Mouse (Mus musculus): ENCODE data around the gene Tmub1.

Gene Tmub1

GRCm38 (mm10) chr5:24447624-24448298, at the start of gene Tmub1:
Gene Tmub1, minus strand, starts transcription at chr5:24447854.
- peak; percentile 91 to 93 for DNase-seq

DNA sequence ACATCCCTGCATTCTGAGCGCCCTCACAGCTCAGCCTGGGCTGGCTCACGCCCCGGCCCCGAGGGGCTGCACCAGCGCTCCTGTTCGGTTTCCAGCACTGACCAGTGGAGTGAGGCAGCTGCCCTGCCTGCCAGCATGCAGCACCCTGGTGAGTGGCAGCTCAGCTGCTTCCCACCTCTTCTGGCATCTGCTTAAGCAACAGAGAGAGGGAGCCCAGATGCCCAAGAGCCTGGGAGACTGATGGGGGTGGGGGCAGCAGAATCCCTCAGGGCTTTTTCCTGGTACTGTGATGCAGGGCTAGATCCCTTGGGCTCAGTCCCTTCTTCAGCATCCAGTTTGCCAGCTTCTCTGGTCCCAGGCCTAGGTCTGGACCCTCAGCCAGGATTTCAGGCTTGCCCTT, 49.1 kb upstream of the Tmub1 start:
- DNase-seq = no peak

GRCm38 (mm10) chr5:24495019-24495418, 47.4 kb upstream of the Tmub1 start:
- DNase-seq = no peak

GRCm38 (mm10) chr5:24492546-24493285, 45.1 kb upstream of the Tmub1 start:
- no peak for DNase-seq

DNA sequence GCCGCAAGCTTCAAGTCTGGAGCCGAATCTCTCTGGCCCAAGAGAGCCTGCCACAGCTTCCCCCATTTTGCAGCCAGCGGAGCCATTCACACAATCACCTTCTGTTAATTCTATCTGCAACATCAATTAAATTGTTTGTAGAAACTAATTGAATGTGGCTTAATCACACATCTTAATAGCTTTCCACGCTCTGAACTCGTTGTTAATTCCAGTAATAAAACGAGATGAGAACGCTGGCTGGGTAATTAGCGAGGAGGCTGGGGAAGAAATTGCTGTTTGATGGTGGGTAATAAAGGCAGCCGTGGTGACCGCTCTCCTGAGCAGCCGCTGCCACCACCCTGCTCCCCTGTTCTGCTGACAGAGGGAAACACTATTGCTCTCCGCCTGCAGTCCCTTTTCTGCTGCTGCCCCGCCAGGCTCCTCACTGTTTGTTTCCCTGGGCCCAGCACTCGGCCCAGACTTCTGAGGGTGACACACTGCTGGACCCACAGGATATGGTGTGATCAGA, 42.8 kb upstream of the Tmub1 start:
- DNase-seq = no peak

GRCm38 (mm10) chr5:24486738-24487137, 39.1 kb upstream of the Tmub1 start:
- no peak for DNase-seq

DNA sequence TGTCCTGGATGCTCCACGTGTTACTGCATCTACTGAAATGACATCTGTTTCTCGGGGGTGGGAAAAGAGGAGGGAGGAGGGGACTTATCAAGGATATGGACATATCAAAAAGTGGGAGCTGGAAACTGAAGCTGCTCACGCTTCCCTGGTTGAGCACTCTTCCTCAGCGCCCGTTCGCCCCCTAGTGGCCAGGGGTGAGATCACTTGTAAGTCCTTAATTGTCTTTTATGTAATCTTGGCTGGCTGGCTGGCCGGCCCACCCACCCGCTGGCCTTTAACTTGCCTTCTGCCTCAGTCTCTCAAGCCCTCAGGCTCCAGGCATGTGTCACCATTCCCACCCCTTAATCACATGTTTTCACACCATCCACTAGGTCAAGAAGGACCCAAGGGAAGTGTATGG, 38.4 kb upstream of the Tmub1 start:
- DNase-seq = peak; percentile 90 to 95

DNA sequence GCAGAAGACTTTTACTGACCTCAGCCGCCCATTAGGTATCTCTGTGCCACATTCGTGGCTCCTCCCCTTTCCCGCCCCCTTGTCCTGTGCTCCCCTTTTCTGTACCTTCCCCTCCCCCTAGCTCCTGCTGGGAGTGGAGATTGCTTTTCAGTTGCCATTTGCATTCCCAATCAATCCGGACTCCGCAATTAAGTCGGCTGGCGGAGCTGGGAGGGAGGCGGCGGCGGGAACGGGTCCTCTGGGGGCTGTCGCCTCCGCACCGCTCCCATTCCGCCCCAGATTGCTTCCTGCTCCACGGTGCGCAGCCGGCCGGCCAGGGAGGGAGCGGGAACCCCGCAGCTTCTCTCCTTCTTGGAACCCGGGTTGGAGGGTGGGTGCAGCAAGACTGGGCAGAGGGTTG, 37.3 kb upstream of the Tmub1 start:
- DNase-seq = peak; percentile 48 to 57

GRCm38 (mm10) chr5:24483326-24483725, 35.7 kb upstream of the Tmub1 start:
- DNase-seq = peak; percentile 80 to 87

DNA sequence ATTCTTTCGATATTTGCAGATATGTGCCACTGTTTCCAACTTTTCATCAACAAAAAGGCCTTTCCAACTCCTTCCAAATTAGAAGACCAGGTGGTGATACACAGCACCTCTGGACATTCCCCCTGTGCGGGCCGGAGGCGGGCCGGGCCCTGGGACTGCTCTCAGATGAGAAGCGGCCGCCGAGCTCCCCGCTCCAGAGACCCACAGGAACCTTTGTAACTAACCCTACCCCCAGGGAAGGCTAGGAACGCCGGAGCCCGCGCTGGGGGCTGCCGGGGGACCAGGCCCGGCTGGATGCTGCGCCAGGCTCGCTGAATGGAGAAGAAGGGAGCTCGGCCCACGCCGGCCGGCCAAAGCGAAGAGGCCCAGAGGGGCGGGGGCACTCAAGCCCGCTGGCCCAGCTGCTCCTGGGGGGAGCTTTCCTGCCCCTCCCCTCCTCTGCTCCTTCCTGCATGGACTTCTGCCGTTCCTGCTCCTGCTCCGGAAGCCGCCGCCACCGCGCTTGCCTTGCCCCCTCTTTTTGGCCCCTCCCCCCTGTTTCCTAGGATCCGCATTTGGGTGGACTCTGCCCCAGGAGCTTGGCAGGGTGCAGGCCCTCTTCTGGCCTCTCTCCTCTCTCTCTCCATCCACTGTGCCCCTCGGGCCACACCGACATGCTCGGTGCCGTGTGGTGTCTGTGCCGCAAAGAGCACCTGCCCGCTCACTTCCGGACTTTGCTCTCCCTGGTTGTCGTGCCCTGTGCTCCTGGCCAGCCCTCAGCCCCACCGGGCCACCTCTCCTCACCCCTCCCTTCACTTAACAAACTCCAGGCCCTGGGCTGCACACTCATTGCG, 34.8 kb upstream of the Tmub1 start:
- peak; percentile 86 to 87 for DNase-seq

DNA sequence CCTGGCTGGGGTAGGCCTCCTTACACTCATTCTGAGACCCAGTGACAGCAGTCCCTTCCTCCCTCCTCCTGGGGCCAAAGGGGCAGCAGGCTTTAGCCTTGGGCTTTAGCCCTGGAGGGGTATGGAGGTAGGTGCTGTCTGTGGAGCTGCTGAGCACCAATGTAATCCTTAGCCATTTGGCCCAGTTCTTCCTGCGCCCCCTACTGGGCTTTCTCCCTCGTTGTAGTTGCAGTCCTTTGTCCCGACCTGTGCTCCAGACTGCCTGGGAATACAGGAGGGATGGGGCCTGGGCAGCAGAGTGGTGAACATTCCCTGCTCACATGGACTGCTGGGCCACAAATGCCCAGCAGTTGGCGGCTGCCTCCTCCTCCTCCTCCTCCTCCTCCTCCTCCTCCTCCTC, 34.0 kb upstream of the Tmub1 start:
- peak; percentile 87 to 92 for DNase-seq

DNA sequence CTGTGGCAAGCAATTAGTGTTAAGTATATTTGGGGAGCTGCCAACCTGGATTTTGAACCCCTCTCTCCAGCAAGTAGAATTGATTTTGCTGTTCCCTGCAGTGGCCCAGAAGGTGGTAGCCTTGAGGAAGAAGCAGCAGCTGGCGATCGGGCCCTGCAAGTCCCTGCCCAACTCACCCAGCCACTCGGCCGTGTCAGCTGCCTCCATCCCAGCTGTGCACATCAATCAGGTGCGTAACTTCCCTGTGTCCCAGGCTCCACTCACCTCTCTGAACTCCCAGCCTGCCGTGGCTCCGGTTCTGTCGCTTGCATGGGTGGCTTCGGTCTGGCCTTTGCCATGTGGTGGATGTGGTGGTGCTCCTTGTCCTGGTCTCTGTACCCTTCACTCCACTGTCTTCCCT, 30.3 kb upstream of the Tmub1 start:
- no peak for DNase-seq

DNA sequence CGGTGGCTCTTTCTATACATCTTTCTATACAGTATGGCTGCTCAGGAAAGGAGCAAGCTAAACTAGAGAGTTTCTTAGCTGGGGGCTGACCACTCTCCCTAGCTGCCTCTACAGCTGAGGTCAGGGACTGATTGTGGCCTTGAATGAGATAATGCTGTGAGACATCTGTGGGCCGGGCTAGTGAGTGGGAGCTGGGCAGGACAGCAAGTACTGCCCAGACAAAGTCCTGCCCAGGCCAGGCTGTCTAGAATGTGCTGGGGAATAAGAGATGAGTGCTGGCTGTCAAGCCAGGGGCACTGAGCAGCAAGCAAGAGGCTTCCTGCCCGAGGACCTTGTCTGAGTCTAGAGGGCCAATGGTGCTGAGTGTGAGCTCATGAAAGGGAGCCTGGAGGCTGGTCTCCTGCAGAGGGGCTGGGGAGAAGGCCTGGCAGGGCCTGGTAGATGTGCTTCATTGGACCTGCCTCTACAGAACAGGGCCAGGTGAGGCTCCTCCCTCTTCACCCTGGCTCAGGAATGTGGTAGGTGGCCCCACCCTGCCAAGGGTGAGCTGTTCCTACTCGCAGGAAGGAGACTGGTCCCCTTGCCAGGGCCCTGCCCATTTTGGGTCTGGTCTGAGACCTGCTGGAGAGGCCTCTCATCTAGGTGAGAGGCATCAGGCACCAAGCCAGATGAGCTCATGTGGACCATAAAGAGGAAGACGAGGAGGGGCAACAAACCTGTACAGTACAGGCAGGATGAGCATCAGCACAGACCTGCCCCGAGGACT, 28.0 kb upstream of the Tmub1 start:
- peak; percentile 65 to 67 for DNase-seq

DNA sequence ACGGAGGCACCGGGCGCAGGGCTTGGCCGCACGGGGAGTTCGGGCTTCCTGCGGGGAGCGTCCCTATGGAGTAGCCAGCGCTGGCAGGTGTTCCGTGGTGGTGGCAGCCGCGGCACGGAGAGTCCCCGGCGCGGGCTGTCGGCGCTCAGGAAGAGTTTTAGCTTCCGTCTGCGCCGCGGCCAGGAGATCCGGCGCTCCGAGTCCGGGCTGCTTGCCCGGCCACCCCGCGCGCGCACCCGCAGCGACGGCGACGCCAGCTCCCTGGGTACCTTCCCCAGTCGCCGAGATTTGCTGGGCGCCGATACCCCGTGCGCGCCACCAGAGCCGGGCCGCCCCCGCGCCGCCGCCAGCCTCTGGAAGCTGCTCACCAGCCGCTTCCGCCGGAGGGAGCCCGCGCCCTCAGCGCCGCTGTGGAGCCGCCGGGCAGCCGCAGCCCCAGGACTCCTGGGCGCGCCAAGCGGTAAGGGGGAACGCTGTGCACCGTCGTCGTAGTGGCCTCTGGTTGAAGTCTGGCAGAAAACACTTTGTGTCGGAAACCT, 27.1 kb upstream of the Tmub1 start:
- peak in 1 of 2 experiments; percentile 74 for DNase-seq

DNA sequence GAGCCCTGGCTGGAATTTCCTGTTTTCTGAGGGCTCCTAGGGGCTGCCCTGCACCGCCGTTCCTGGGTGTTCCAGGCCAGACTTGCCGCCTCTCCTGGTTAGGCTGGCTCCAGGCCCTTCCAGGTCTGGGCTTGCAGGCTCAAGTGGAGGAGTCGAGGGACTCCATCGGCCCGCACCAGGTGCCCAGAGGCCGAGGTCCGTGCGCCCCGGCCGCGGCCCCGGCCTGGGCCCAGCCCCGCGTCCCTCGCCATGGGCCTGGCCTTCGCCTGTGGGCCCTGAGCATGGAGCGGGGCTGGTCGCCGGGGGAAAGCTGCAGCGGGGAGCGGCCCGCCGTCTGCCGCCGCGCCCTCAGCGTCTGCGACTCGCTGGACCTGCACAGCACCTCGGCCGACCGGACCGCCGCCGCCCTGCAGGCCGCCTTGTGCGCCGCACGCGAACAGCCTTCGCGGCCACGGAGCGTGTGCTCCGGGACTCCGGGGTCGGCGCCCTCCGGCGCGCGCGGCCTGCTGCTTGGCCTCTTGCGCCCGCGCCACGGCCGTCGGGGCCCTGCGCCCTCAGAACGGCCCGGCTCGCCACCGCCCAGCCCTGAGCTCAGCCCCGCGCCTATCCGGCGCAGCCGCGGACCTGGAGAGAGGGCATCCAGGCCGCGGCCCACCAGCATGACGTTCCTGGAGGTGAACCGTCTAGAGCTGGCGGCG, 26.5 kb upstream of the Tmub1 start:
- DNase-seq = peak in 1 of 2 experiments; percentile 59

DNA sequence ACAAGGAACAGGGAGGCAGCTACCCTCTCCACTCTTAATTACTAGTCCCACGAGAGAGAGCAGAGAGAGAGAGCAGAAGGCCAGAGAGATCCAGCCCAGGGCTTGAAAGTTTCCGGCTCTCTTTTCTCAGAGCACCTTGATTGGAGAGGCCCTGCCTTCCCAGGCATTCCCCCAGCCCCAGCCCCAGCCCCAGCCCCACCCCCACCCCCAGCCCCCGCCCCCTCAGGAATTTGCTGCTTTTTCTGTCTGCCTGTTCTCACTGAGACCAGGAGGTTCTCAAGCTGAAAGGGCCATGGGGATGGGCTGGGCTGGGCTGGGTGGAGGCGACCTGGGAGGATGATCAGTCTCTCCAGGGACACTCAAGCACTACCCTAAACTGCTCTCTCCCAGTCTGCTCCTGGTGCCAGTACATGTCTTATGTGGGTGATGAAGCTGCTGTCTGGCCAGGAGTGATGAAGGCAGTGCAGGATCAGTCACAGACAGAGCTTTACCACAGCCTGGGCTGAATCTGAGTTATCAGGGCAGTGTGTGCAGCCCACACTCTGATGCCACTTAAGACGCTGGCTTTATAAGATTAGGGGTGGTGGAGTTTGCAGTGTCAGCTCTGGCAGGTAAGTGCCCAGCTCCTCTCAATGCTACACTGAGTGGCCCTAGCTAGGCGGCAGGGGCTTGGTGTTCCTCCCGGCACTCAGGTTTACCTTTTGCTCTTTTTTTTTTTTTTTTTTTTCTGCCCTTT, 25.4 kb upstream of the Tmub1 start:
- peak in 1 of 2 experiments; percentile 22 for DNase-seq

GRCm38 (mm10) chr5:24470600-24470999, 22.9 kb upstream of the Tmub1 start:
- DNase-seq = peak; percentile 83 to 92

- no peak for DNase-seq
These were observed 19.1 kb upstream of the Tmub1 start for GRCm38 (mm10) chr5:24466762-24467161.

DNA sequence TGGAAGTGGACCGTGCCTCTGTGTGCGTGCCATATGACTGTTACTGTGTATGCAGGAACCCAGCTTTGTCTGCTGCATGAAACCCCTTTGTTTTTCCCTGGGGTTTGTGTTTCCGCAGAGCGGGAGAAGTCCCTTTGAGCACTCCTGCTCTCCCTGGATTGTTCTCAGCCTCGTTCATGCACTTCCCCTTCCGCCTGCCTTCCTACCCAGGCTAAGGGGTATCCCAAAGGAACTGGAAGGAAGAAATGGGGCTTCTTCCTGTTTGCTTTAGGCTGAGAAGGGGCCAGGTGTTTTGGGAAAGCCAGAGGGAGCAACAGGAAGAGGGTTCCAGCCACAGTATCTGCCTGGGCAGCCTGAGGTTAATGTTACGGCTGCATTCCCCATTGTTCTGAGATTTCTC, 8.0 kb upstream of the Tmub1 start:
- no peak for DNase-seq

DNA sequence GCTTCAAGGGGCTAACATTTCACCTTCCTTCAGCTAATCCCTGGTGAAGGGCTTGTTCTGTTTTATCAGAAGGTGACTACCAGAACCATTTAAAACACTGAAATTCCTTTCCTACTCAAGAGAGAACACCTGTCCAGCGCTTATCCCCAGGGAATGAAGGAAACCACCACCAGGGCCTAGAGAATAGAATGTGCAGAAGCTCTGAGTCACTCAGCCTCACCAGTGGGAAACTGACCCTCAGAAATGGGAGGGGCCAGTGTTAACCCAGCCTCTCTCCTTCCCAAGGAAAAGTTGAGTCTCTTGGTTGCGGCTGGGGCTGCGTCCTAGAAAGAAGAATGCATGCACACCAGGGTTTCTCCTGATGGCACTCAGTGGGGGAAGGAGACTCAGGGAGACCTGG, 7.4 kb upstream of the Tmub1 start:
- DNase-seq = no peak

DNA sequence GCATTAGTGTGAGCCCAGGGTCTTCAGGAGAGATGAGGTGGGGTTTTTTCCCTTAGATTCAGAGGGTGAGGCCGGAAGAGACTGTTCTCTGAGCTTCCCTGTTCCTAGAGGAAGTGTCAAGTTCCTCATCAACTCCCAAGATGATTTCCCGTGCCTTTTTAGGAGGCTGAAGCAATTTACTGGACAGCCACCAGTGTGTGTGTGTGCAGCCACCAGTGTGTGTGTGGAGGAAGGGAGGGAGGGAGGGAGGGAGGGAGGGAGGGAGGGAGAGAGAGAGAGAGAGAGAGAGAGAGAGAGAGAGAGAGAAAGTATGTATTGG, 6.3 kb upstream of the Tmub1 start:
- no peak for DNase-seq

All from kidney, postnatal 36 days (tissue).